Mouse (Mus musculus): Measurements from ENCODE around the gene Nfatc3.

DNA sequence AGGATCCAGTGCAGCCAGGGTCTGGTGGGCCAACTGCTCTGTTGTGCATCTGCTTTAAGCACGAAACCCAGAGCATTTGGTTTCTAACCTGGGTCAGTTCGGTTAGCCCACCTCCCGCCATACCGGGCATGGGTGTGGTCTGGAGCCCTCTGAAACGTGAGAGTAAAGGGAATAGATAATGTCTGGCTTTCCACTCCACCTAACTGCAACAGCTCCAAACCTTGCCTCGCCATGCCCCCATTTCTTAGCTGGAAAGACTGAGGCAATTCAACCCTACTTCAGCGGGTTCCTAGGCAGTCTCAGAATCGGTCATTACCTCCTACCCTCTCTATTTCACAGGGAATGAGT, 92.0 kb downstream of the Nfatc3 start:
- TF ChIP-seq CTCF (IDR thresholded peaks at IDR 0.05; ENCODE audit: low read depth) (no peak), EP300 (optimal IDR thresholded peaks at IDR 0.05) (no peak)

All from stomach, postnatal 0 days (tissue).